Mouse (Mus musculus) heart, postnatal 14 days (tissue): ENCODE results near the gene Homer2. TPM values are rescaled to one million over a fixed set of nuclear protein-coding genes. Genes with fewer than 3 reads are reported as not detected.

Source experiments
- DNase-seq, 2 experiments: peaks; one replicate each; pipeline ENCODE4 v3.0.0; 2021 to 2022
- intact Hi-C: fragments of 180-260 bp; cut with DNase I; formaldehyde crosslinking; loops from one replicate; pipeline ENCODE4 v1.15.1; 2025
- total RNA-seq, 2 experiments: library from RNA; stranded (reverse); gene quantifications; 2 replicates each; pipeline ENCODE4 v1.2.3; 2021

The Homer2 gene
- total RNA-seq, 2 experiments from 2014 or later, result 69.7 to 70.8 TPM

DNA sequence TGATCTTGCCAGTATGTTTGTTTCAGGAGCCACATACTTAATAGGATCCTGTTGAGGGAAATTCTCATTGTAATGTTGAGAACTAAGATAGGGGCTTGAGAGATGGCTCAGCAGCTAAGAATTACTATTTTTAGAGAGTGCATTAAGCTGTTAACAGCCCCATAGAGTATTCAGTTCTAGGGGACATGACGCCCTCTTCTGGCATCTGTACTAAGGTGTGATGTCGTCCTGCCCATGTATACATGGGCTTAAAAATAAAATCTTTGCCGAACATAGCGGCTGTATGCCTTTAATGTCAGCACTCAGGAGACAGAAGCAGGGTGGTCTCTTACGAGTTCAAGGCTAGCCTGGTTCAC, 136.6 kb downstream of the Homer2 start:
- no peak for DNase-seq
- intact Hi-C loops, result loop anchor here (1.0 to 5.0 kb wide), 2 partner anchors 47 to 223 kb away; partner anchors contain the start of gene Rps17

DNA sequence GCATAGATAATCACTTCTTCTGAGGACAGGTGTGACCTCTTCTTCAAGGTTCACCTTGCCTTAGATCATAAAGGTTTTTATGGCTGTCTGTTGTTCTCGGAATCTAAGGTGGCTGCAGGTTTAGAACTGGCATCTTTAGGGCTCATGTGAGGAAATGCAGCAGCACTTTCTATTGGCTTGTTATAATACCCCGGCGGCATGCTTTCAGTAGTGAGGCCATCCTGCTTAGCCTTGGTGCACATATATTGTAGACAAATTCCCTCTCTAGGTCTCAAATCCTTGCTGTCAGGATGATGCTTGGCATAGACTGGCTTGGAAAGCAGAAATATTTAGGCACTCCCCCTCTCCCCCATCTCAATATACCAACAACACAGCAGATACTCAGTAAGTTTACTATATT, 137.1 kb downstream of the Homer2 start:
- DNase-seq, result no peak
- intact Hi-C loops, result loop anchor here (5.0 kb wide), 1 partner anchor 223 kb away; the partner anchor contains the start of gene Rps17

DNA sequence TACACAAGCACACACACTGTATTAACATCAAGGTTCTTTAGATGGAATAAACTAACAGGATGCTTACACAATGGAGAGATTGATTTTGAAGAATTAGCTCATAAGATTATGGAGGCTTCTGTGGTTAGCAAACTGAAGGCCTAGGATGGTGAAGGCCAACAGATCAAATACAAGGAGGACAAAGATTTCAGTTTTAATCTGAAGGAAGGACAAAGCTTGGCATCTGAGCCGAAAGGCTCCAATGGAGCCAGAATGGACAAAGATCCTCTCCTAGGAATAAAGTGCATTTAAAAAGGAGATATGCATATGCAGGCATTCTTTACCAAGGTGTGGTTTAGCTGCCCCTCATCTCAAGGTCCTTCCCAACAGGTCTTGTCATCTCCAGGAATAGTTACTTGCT, 137.5 kb downstream of the Homer2 start:
- intact Hi-C loops, result loop anchor here (5.0 kb wide), 1 partner anchor 223 kb away; the partner anchor contains the start of gene Rps17
- DNase-seq, result no peak

DNA sequence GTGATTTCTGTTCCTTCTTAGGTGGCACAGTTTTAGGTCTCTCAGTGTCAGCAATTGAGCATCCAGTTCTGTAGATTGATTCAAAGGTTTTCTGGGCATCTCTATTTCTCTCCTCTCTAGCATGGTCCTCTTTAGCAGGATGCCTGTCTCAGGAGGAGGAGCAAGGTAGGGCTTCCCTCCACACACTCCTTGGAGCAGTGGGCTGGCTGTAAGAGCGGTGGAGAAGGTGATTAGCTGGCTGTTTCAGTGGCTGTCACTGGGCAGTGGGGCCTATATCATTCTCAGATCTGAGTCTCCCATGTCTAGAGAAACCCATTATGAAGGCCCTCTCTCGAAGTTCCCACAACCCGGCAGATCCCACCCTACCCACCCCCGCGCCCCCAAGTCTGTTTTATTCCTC, 139.9 kb downstream of the Homer2 start:
- DNase-seq, result no peak
- intact Hi-C loops, result no loop called here

DNA sequence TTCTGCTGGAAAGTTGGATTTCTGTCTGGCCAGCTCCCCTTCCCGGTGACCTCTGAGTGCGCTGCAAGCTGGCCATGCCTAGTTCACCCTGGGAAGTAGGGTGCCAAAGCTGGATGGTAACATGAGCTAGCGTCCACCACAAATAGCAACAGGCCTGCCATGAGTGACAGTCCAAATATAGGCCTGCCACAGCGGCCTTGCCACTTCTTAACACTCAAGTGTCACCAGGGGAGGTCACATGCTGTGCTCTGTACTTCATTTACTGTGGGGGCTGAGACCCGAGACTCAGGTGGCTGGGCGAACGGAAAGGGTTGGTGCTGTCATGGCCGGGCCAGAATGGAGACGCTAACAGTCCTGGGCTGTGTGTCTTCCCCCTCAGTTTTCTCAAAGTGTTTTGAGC, 140.4 kb downstream of the Homer2 start, which contains the start of gene Fsd2:
Gene Fsd2 (minus strand): TSS at position 53 of the 400 bp plus-strand sequence.
- intact Hi-C loops, result no loop called here
- peak; percentile 46 to 60 for DNase-seq

DNA sequence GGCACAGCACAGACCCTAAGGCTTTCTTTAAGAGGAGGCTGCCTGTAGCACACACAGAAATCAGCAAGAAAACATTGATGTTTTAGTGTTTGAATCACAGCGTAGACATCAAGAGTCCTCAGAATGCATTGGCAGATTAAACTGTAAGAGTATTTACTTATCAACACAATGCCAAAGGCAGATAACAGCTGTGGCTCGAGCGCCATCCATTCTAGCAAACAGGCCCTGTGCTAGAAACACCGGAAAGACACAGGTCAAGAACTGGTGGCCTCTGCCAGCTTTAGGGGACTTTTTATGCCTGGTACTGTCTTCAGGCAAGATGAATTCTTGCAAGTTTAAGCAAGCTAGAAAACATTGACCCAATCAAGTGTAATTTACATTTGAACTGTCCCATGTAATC, 141.0 kb downstream of the Homer2 start:
- no peak for DNase-seq

DNA sequence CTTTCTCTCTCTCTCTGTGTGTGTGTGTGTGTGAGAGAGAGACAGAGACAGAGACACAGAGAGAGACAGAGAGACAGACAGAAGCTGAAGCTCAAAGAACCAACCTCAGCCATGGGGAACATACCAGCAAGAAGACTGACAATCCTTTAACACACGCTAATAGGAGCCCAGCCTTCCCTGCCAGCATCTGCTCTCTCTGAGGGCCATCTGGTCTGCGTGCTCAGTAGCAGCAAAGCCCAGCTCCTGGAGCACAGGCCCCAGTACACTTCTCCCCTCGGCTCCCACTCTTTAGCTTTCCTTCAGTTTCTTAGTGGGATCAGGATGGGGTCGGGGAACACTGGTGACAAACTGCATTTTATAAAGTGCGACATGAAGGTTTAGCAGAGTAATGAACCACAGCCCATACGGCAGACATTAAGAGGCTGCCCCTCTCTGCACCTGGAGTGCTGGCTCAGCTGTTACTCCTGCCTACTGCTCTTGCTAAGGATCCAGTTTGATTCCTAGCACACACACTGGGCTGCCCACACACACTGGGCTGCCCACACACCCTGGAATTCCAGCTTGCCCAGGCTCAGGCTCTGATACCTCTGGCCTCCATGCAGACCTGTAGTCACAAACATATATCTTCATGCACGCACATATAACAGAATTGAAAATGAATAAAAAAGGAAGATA, 141.8 kb downstream of the Homer2 start:
- intact Hi-C loops, result no loop called here

More for the DNA sequence above, 141.0 kb downstream of the Homer2 start:
- intact Hi-C loops, result no loop called here

DNA sequence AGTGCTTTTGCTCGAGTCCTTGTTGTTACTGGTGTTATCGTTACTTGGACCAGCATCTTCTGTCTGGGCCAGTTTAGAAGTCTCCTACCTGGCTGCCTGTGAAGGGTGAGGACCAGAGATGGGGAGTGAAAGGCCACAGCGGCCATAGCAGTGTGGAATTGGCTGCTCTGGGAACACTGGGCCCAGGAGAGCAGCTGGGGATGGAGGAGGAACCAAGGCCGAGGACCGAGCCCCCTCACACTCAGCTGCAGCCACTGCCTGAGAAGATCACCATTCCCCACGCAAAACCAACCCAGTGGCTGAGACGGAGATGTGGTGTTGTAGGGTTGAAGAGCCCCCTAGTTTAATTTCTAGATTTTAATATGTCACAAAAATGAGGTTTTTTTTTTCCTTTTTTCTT, 142.6 kb downstream of the Homer2 start:
- DNase-seq, result no peak
- intact Hi-C loops, result no loop called here

More for the DNA sequence above, 141.8 kb downstream of the Homer2 start:
- no peak for DNase-seq

DNA sequence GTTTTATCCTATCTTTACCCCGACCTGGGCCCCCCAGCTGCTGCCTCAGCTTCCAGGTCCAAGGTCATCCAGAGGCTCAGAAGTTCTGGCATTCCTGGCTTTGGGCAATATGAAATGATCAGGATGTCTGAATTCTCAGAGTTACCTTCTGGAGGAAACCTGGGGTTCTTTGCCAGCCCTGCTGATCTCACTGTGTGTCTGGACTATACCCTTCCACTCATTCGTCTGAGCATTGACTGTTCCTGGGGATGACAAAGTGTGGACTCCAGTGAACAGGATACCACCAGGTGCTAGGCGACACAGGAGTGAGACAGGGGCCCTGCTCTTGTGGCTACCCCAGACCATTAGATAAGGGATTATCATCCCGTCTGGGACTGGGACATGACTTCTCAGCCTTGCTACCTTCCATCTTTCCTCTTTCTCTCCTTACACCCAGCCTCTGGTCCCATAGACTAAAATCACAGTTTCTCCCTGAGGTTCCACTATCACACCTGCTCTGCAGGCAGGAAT, 143.8 kb downstream of the Homer2 start:
- intact Hi-C loops, result no loop called here
- no peak for DNase-seq

DNA sequence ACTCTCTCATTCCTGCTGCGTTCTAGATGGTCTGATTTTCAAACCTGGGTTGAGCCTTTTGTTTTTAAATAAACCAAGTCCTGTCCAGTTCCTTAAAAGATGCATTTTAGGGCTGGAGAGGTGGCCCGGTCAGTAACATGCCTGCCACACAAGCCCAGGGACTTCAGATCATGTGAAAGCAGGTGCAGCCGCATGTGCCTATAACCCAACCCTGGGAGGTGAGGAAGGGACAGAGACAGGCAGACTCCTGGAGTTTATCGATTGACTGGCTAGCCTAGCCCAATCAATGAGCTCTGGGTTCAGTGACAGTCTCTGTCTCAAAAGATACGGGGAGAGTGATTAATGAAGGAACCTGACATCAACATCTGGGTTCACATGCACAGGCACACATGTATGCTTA, 146.1 kb downstream of the Homer2 start:
- DNase-seq, result no peak
- intact Hi-C loops, result no loop called here

DNA sequence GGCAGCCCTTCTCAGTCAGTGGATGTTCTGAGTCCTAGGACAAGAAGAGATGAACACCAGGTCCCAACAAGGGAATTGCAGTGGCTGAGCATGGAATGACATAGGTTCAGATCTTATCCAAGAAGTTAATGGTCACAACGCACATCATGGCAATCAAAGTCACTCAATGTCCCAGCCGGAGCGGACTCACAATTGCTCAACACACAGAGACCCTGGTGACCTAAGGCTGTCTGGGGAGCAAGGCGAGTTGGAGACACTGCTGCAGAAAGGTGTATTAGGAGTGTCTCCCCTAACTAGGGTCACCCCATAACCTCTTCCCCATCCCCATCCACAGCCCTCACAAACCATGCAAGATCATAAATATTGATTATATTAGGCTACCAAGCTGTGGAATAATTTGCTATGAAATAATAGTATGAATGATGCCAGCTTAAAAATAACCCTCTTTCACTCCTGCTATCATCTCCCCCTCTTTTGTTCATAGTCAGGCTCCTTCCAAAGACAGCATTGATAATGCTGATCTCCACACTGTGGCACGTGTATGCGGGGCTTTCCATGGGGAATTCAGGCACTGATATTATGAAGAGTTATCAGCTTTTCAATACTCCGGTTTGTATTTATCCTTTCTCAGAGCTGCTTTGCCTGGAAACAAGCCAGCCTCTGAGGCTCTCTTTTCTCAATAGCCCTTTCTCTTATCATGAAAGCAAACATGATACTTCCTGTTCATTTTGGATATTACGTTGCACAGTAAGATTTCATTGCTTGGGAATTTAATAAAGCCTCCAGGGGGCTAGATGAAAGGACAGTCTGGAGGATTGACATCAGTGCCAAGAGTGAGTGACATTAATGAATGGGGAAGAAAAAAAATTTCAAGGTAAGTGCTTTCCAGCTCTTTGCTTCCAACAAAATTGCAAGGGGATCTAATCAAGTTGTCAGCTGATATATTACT, 147.0 kb downstream of the Homer2 start:
- no peak for DNase-seq
- intact Hi-C loops, result no loop called here

DNA sequence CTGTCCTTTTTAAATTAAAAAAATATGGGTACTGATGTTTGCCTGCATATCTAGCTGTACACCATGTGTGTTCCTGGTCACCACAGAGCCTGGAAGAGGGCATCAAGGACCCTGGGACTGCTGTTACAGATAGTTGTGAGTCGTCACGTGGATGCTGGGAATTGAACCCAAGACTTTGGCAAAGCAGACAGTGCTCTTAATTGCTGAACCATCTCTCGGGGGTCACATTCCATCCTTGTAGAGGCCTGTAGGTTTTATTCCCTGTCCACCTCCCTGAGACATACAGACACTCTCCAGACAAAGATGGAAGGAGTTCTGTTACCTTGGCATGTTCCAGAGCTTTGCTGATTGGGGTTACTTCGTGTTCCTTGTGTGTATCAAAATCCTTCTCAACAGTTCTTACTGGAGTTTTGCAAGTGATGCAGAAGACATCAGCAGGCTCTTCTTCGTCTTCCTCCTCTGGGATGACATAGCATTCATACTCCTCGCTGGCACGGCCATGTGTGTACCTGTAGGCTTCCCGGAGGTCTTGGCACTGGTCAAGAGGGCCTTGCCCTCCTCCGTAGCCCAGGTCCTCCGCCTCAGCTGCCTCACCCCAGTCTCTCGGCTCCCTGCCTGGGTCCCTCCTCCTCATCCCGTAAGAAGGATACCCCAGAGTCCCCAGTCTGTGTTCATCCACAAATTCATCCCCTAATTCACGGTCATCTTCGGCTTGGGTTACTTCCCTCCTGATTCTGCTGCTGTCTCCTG, 147.9 kb downstream of the Homer2 start:
- intact Hi-C loops, result no loop called here
- DNase-seq, result no peak

DNA sequence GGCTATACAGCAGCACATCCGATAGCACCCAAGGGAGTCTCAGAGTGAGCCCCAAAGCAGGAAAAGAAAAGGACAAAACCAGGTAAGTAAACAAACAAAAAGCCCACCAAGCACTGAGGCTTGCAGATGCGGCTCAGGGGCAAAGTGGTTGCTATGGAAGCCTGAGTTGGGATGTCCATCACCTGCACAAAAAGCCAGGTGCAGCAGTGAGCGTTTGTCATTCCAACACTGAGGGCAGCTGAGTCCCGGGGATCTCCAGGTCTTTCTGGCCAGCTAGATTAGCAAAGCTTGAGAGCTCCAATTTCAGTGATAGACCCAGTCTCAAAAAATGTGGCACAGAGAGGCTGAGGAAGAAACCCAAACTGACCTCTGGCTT, 149.4 kb downstream of the Homer2 start:
- intact Hi-C loops, result no loop called here
- DNase-seq, result no peak

DNA sequence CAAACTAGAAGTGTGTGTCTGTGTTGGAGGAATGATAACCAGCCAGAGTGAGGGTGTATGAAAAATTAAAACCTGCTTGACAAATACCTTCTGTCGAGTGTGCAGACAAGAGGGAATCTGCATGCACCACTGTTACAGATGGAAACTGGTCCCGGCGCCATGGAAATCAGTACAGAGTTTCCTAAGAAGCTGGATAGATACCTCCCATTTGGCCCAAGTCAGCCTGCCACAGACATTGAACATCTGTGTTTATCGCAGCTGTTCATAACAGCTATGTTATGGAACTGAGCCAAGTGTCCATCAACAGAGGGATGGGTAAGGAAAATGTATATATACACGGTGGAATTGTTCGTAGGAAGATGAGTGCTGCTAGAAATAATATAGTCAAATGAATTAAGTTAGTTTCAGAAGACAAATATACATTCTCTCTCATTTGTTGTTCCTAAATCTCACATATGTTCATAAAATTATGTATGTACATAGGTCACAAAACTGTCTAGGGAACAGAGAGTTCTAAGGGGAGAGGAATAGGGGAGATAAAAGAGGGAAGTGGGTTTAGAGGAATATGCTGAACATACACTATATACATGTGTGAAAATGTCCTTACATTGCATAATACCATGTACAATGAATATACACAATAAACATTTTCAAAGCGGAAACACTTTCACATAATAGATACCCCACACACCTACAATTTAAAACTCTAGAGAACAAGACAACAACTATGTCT, 149.9 kb downstream of the Homer2 start:
- intact Hi-C loops, result no loop called here
- DNase-seq, result no peak

DNA sequence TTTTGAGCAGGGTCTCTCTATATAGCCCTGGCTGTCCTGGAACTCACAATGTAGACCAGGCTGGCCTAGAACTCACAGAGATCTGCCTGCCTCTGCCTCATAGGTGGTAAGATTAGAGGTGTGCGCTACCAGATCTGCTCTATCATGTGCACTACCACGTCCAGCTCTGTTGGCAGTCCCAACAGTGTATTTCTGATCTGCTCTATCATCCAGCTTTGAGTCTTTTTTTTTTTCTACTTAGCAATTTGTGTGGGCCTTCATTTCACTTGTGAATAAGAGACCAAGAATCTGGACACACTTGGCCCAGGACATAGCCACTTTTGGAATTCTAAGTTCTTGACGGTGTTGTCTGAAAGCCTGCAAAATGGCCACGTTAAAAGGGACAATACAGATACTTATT, 150.5 kb downstream of the Homer2 start:
- DNase-seq, result no peak
- intact Hi-C loops, result no loop called here

DNA sequence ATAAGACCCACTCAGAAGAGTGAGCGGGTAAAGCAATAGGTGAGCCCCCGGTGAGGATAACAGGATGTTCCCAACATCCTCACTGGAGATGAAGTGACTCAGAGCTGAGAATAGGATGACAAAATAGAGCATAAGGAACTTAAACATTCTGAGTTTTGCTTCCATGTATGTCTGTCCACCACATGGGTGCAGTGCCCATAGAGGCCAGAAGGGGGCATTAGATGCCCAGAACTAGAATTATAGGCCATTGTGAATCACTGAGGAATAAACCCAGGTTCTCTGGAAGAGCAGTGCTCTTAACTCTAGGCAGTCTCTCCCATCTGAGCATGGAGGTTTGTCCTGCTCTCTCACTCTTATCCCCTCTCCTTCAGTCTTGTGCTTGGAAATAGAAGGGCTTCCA, 153.0 kb downstream of the Homer2 start:
- intact Hi-C loops, result no loop called here
- peak in 1 of 2 experiments; percentile 58 for DNase-seq

DNA sequence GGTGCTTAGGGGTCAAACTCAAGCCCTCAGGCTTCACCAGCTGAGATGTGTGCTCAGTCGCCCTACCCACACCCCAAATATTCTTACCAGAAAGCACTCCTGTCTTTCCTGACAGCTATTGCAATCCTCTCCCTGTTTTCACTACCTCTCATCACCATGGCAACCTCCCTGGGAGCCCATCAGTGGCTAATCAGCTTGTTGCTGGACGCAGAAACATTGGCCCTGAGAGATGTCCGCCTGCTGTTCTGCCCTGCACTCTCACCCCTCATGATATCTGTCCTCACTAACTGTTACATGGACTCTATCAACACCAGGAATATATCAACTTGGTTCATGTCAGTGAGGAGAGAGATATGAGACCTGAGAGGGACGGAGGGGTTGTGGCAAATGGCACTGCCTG, 153.7 kb downstream of the Homer2 start:
- intact Hi-C loops, result no loop called here

More for the DNA sequence above, 153.7 kb downstream of the Homer2 start:
- DNase-seq, result no peak
